Mouse (Mus musculus) ovary, postnatal 36 days (tissue): Measurements from ENCODE around the gene Il9r.
A peak's percentile ranks its signal among the peaks of the same experiment; 100 is the strongest.

Experiments
- DNase-seq: peaks from one replicate; pipeline ENCODE4 v3.0.0; 2022; ENCODE audit warnings: low spot score, mixed read lengths

Il9r gene

DNA sequence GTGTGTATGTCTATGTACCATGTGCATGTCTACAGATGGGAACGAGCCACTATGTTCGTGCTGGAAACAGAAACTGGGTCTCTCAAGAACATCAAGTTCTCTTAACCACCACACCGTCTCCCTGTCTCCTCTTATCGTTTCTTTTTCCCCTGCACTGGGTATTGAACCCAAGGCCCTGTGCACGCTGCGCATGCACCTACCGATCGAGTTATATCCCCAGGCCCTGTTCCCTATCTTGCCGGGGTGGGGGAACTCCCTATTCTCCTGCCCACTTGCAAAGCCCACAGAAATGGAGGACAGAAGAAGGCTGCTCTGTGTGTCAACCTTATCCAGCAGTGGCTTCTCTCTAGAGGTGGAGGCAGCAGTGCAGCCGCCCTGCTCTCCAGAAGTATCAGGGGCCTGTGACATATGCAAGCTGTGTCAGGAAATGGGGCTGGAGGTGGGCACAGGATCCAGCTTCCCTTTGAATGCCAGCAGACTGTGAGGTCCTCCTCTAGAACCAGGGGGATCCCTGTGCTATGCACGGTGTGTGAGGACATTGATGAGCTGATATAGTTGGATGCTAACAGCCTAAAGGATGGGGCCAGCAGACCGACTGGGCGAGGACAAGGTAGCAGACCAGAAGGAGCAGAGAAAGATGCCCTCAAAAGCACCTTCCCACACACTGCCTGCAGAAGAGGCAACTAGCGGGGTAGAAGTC lies 1.7 kb downstream of the Il9r start:
- peak; percentile 1 for DNase-seq

DNA sequence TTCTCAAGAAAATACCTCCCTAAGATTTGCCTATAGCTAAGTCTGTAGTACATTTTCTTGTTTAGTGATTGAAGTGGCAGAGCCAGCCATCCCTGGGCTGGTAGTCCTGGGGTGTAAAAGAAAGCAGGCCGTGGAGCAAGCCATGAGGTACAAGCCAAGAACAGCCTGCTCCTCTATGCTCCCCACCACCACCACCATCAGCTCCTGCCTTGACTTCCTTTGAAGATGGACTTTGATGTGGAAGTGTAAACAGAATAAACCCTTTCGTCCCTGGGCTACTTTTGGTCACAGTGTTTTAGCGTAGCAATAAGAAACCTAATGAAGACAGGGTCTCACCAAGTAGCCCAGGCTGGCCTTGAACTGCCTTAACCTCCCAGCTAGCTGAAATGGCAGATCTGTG lies 2.3 kb downstream of the Il9r start:
- no peak for DNase-seq

DNA sequence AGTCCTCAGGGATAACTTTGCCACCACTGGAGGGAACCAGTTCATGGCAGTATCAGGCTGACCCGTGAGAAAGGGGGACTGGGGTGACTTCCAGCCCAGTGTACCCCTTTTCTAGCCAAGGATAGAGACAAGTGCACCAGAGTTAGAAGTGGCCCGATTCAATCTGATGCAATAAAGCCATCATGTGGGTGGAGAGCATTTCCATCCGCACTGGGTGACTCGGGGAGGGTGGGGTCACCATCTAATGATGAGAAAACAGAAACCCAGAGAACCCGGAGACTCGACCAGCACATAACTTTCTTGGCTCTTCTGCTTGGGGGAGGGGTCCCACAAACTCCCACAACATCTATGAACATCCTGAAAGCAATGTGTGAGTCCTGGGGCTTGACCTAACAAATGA lies 3.4 kb downstream of the Il9r start:
- no peak for DNase-seq

- peak; percentile 1 for DNase-seq
These were observed 4.1 kb downstream of the Il9r start for GRCm38 (mm10) chr11:32195867-32196540.

GRCm38 (mm10) chr11:32194626-32195025 lies 5.5 kb downstream of the Il9r start:
- DNase-seq = no peak

DNA sequence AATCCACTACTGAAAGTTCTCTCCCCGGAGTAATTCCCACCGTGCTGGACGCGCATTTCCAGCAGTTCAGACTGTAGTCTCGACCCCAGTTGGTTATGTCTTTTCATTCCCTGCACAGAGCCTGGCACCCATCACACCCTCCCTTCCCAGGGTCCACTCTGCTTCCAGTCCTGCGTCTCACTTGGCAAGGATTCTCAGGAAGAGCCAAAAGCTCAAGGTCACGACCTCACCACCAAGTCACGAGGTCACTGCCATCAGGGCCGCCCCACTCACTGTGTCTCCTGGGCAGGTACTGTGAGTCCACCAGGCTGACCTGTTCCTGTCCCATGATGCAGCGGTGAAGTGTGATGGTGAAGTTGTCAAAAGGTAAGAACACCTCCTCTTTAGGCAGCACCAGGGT lies 6.0 kb downstream of the Il9r start:
- DNase-seq = no peak

DNA sequence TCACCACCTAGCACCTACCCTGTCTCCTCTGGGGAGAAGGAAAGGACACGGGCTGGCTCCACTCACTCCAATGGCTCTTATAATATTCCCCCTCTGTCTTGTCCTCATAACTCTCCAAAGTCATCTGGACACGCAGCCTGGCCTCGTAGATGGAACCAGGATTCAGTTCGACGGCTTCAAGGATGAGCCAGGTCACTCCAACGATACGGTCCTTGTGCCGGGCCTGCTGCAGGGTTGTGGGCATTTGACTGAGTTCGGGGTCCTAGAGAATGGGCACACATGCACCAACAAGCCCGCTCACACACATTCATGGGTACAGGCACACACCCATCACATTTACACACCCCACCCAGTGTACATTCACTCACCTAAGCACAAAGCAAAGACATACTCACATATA lies 6.9 kb downstream of the Il9r start:
- DNase-seq = no peak

- no peak for DNase-seq
These were observed 9.4 kb downstream of the Il9r start for GRCm38 (mm10) chr11:32190603-32191110.

GRCm38 (mm10) chr11:32190119-32190518 lies 10.0 kb downstream of the Il9r start:
- no peak for DNase-seq

DNA sequence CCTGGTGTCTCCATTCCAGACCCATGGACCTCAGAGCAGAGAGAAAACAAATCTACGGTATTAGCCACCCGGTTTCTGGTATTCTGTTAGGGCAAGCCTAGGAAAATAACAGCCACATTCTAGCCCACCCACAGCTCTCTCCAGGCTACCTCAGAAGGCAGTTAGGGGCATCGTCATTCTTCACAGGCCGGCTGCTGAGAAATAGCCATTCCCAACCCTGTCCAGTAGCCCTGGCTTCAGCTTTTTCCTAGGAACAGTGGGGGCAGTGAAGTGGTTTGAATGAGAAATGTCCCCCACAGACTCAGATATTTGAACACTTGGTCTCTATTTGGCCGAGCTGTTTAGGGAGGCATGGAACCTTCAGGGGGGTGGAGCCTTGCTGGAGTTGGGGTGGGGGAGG lies 10.6 kb downstream of the Il9r start:
- DNase-seq = no peak

- DNase-seq = no peak
These were observed 11.2 kb downstream of the Il9r start for GRCm38 (mm10) chr11:32188881-32189280.

DNA sequence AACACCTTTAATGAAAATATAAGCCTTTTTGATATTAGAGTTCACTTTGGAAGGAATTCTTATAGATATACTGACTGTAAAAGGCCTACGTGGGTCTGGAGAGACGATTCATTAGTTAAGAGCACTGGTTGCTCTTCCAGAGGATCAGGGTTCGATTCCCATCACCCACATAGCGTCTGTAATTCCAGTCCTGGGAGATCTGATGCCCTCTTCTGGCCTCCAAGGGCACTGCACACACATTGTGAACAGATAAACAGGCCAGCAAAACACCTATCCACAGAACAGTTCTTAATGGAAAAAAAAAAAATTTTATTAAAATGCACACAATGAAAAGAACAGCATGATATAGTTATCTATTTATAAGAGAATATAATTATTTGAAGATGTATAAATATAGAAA lies 12.8 kb downstream of the Il9r start:
- no peak for DNase-seq

DNA sequence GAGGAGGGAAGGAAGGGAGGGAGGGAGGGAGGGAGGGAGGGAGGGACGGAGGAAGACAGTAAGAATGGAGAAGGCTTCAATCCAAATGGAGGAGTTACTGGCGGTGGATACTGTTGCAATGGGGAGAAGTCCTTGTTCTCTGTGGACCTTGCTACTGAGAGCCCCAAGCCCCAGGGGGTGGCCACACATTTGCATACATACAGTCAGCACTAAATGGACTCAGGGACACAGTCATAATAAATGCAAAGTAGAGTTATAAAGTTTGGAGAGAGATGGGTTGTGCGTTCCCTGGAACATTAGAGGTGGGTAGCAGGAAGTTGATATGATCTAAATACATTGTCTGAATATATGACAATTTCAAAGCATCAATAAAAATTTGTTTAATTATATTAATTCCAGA lies 14.0 kb downstream of the Il9r start:
- DNase-seq = no peak

GRCm38 (mm10) chr11:32184469-32184868 lies 15.6 kb downstream of the Il9r start:
- no peak for DNase-seq

DNA sequence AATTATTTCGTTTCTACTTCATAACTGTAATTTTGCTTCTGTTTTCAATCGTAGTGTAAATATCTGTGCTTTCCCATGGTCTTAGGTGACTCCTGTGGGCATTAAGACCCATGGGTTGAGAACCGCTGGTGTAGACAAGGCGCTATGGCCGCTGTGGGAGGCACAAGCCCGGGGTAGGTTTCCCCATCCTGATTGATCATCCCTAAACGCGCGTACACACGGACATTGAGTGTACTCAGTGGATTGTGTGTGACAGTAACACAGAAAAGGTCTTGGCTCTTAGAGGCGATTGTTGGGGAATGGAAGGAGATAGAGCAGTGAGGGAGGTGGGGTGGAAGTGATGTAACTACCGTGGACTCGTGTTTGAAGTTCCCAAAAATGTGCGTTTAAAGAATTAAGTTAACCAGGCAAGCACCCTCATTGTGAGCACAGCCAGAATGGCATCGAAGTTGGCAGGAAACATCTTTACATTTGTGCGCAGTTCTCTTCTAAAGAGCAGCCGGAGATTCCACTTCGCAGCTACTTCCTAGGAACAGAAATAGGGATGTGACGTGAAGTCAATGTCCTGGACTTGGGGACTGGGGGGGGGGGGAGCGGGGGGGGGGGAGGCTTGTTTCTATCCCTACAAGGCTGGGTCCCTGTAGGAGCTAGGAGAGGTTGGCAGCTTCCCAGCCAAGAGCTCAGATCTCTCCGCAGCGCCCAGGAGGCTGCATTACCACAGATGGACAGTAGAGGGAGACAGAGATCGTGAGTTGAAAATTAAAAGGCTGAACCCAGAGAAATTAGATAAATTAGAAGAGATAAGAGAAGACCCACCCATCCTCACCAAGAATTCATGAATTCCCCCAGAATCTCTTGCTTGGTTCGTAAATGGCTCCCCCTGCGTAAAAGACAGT lies 17.9 kb downstream of the Il9r start:
- peak; percentile 67 for DNase-seq

DNA sequence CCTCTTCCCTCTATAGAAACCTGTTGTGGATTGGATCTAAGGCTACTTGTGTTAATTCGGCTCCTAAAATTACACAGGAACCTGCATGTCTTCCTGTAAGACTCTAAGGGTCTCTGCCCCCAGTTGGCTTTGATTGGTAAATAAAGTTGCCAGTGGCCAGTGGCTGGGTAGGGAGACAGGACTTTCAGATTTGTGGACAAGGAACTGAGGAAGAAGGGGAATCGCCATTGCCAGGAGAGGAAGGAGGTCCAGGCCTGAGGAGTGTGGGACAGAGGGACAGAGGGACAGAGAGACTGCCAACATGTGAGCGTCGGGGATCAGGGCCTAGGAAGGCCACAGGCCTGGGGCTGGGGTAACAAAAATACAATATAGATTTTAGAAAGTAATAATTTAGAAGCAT lies 18.8 kb downstream of the Il9r start:
- no peak for DNase-seq

DNA sequence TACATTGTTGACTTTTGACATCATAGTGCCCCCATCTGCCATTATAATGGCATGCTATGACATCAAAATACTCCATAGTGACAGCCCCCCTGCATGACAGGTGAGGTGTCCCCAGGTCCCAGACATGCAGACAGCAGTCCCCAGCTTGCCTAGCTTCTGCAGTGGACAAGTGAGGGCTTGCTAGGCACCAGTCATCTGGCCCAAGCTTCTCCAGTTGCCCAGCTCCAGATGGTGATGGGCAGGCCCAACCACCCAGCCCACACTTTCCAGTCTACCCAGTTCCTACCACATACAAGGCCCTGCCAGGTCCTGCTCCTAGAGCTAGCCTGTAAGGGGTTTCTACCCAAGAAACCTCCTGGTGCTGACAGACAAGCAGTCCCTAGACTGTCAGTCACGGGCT lies 21.6 kb downstream of the Il9r start:
- DNase-seq = no peak

- no peak for DNase-seq
These were observed 33.4 kb downstream of the Il9r start for GRCm38 (mm10) chr11:32166683-32167082.

GRCm38 (mm10) chr11:32161922-32162804 lies 37.9 kb downstream of the Il9r start:
- peak; percentile 76 for DNase-seq

DNA sequence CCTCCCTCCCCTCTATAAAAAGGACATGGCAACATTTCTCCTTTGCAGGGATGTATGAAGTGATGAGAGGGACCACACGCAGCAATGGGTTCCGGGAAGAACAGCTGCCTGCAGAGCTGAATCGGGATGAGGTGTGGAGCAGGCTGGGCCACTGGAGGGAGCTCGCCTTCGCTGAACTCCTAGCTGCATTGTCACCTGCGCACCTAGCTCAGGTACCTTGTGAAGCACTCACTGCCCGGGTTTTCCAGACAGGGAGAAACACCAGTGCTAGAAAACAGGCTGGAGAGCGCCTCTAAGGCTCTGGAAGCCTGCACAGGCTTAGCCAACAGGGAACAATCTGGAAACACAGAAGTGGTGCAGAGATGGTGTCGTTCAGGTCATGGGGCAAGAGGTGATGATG lies 38.6 kb downstream of the Il9r start:
- DNase-seq = peak; percentile 13

DNA sequence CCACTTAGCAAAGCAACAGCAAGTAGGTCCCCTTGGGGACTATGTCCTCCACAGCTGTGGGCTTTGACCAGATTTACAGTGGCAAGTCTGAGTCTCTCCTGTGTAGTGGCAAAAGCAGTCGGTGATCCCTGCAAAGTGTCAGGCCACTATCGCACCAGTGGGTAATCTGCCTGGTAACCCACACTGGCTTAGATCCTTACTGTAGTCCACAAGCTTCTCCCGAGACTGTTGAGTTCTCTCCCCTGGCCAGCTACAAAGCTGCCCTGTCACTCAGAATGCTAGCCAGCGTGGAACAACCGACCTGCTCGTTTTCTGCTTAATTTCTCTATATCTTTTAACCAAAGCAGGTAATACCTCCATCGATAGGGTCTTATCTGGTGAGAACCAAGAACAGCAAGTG lies 39.7 kb downstream of the Il9r start:
- DNase-seq = no peak

DNA sequence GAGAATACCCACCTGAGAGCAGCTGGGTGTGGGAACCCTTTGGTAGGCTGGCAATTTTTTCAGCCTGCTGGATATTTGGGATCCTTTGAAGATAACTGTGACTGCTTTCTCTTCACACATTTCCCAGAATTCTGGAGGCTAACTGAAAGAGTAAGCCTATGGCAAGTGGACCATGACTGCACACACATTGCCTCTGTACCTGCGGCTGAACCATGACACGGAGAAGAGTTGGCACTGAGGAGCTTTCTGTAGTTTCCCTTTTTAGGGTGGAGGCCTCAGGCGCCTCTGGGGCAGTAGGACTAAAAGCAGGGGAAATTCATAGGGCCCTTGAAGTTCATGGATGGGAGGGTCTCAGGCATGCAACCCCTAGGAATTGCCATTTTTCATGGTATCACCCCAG lies 40.9 kb downstream of the Il9r start:
- no peak for DNase-seq
